Mouse (Mus musculus) kidney, adult 11 months (tissue): Measurements from ENCODE around the gene Mc1r.
"Not testable (repeated sequence)": the region's sequence is repeated elsewhere in the genome, so short reads cannot be mapped to it uniquely, and the experiment has no call there.

Experiments used
- DNase-seq: peaks from one replicate; pipeline ENCODE4 v3.0.0; 2022

The Mc1r gene

DNA sequence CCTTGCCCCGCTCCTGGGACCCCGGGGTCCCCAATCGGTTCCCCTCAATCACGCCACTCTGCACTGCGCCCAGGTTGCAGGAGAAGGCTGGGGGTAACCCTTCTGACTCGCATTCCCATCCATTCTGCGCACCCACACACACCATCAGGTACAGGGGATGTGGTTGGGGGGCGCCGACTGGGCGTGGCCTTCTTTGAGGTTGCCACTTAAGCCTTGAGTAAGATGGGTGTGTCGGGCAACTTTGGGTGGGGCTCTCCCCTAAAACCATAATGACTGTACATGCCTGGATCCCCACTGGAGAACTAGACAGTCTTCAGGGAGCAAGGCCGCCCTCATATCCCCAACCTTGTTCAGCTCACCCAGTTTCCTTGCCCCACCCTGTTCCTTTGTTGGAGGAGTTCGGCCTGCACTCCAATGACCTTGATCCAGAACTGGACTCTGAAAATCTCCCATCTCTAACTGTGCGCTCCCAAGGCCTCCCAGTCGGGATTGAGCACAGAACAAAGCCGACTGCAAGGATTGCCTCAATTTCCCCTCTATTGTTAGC, 4.9 kb downstream of the Mc1r start:
- no peak for DNase-seq

DNA sequence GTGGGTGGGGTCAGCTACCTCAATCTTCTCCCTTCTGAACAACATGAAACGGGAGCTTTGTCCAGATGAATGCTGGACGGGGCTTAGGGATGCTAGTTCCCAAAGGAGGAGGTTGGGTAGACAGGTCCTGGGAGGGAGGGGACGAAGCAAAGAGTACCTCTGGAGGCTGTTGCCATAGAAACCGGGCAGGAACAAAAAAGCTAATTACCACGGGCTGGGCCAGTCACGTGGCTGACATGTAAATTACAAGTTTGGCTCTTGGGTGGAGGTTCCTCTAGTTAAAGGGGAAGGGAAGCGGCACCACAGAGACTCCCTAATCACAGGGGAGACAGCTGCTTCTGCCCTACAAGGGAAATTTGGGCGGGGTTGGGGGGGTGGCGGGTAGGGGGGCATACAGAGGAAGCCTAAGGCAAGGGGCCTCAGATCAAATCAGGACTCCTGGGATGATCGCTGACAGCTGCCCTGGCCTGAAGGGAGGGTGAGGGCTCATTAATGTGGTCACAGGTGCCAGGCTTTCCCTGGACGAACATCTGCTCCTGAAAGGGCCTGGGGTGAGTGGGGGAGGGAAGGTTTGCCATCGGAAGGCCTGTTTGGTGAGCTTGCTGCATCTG, 5.8 kb downstream of the Mc1r start:
- no peak for DNase-seq

DNA sequence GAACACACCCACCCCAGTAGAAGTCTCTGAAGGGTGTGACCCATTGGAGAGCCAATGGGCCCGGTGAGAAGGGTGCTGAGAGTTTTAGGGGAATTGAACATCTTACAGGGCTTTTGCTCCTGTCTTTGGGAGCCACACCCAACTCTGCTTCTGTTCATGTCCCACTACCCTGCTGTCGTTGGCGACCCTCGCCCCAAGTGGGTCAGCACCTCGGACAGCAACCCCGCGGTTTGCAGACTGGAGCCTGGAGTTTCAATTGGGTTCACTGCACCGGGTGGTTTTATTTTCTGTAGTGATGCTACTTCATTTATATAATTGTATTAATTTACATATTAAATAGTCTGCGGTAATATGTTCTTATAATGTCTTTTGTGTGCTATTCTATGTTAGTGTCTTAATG, 7.3 kb downstream of the Mc1r start:
- DNase-seq = no peak

DNA sequence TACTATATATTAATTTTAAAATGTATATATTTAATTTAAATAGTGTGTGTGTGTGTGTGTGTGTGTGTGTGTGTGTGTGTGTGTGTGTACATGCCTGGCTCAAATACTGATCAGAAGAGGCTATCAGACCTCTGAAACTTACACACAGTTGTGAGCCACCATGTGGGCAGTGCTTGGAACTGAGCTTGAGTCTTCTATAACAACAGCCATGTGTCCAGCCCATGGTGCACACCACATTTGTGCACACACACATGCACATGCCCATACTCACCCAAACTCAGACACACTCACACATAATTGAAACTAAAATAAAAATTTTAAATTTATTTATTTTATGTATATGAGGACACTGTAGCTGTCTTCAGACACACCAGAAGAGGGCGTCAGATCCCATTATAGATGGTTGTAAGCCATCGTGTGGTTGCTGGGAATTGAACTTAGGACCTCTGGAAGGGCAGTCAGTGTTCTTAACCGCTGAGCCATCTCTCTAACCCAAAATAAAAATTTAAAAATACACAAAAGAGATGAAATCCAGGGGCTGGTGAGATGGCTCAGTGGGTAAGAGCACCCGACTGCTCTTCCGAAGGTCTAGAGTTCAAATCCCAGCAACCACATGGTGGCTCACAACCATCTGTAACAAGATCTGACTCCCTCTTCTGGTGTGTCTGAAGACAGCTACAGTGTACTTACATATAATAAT, 8.2 kb downstream of the Mc1r start:
- DNase-seq = not testable (repeated sequence)

DNA sequence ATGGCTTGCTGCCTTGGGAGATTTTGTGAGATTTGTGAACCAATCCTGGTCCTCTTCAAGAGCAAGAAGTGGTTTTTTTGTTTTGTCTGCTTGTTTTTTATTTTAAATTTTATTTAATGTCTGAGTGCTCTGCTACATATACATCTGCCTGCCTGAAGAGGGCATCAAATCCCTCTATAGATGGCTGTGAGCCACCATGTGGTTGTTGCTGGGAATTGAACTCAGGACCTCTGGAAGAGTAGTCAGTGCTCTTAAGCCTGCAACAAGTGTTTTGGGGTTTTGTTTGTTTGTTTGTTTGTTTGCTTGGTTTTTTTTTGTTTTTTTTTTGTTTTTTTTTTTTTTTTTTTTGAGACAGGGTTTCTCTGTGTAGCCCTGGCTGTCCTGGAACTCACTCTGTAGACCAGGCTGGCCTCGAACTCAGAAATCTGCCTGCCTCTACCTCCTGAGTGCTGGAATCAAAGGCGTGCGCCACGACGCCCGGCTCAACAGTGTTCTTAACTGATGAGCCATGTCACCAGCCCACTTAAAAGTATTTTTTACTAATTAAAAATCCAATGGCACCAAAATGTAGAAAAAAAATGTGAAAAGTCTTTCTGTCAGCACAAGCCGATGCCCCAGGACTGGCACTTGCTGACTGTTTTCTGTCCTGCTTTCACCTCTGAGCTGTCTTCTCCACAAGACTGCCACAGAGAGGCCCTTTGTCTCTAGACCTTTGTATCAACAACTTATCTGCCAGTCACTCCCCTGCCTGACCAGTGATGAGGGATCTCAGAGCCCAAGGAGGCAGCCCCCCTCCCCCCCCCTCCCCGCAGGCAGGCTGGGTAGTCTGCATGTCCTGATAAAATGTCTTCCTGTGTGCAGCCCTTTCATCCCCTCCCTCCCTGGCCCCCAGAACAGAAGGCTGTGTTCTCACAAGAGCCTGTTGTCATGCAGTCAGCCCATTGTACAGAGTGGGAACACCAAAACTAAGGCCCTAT, 9.3 kb downstream of the Mc1r start:
- DNase-seq = no peak

DNA sequence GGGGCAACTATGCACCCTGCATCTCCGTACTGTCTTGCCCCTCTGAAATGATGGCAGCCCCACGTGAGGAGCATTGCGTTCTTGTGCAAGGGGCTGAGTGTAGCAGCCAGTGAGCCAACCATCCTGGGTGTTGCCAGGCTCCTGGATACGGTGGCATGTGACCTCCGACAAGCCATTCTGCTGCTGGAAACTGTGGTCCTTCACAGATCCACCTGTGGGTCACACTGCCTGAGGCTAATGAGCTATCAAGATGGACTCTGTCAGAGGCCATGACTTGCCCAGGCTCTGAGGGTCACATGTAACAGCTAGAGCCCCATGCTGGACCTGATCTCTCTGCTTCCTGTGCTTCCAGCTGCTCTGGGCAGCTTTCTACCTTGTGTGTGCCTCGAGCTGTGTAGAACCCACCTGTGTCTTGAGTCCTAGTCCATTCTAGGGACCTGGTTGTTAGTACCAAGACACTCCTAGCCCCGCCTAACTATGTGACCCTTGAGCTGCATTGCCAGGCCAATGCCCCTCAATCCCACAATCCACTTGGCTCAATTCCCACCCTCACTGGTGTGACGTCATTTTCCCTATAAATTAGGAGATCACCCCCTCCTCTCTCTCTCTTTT, 10.1 kb downstream of the Mc1r start:
- DNase-seq = no peak

DNA sequence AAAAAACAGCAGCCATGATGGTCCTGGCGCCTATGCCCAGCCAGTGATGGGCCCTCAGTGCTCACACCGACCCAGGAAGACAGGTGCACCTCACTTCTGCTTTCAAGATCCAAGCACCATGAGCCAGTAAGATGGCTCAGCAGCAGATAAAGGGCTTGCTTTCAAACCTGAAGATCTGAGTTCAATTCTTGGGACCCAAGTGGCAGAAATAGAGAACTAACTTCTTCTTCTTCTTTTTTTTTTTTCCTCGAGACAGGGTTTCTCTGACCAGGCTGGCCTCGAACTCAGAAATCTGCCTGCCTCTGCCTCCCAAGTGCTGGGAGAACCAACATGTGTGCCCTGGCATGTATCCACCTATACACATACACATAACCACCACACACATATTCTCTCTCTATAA, 12.8 kb downstream of the Mc1r start:
- no peak for DNase-seq

DNA sequence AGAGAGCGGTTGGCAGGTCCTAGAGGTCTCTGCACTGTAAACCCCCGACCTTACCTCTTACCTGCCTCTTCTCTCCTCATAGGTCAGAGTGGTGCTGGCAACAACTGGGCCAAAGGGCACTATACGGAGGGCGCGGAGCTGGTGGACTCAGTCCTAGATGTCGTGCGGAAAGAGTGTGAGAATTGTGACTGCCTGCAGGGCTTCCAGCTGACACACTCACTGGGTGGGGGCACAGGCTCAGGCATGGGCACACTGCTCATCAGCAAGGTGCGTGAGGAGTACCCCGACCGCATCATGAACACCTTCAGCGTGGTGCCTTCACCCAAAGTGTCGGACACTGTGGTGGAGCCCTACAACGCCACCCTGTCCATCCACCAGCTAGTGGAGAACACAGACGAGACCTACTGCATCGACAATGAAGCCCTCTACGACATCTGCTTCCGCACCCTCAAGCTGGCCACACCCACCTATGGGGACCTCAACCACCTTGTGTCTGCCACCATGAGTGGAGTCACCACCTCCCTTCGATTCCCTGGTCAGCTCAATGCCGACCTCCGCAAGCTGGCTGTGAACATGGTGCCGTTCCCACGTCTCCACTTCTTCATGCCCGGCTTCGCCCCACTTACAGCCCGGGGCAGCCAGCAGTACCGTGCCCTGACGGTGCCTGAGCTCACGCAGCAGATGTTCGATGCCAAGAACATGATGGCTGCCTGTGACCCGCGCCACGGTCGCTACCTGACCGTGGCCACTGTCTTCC, 13.8 kb downstream of the Mc1r start:
- no peak for DNase-seq

DNA sequence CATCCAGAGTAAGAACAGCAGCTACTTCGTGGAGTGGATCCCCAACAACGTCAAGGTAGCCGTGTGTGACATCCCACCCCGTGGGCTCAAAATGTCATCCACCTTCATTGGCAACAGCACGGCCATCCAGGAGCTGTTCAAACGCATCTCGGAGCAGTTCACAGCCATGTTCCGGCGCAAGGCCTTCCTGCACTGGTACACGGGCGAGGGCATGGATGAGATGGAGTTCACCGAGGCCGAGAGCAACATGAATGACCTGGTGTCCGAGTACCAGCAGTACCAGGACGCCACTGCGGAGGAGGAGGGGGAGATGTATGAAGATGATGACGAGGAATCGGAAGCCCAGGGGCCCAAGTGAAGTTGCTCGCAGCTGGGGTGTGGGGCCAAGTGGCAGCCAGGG, 14.4 kb downstream of the Mc1r start:
- DNase-seq = no peak

DNA sequence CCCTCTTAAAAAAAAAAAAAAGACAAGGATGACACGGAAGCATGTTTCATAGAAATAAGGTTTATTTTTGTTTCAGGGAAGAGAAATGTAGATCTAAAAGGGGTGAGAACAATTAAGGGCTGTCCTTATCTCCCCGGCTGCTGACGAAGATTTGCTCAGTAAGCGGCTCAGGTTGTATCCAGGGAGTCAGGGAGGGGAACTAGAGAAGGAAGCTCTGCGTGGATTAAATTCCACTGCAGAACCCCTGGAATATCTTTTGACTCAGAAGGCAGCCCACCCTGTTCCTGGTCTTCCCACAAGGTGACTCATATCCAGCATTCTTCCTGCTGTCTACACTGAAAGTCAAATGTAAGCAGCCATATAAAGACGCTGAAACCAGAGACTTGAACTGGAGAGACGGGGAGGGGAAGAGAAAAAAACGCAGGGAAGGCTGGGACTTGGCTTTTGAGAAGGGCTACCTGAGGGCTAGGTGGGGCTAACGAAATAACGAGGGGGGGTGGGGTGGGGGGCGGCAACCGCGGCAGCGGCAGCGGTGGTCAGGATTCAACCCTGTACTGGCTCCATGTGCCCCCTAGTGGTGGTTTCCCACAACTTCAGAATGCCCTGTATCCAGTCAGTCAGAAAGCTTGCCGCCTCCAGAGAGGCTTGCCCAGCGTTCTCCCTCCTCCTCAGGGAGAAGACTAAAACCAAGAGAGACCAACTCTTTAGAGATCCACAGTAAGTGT, 15.3 kb downstream of the Mc1r start:
- DNase-seq = peak; percentile 70

DNA sequence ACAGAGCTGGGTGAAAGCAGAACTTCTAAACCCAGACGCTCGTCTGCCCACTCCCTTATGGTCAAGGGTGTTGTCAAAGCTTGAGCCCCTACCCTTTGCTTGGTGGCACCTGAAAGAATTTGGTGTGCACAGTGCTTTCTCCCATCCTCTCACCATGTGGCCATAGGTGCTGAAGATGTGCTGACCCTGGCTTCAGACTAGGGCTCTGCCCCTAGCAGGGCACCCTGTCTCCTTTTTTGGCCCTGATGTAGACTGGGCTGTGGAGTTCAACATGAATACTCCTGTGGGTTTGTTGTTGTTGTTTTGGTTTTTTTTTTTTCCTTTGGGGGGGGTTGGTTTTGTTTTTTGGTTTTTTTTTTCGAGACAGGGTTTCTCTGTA, 15.9 kb downstream of the Mc1r start:
- DNase-seq = no peak

DNA sequence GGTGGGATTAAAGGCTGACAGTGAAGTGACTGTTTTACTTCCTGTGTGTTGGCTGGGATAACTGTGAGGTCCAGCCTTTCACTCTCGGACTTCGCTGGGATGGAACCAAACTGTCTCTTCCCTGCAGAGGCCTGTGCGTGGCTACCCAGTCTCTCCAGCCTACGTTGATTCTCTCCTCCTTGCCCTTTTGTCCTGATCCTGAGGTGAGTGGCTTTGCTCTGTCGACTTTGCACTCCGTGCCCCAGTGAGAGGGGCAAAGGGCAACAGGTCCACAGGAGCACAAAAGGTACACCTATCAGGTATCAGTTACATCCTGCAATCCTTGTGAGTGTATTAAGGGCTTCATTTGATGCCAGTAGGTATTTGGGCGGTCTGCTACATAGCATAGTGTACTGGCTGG, 16.5 kb downstream of the Mc1r start, which contains the start of gene Def8:
Gene Def8, plus strand, starts transcription at position 87 of the 400 bp plus-strand sequence.
- peak; percentile 64 for DNase-seq

DNA sequence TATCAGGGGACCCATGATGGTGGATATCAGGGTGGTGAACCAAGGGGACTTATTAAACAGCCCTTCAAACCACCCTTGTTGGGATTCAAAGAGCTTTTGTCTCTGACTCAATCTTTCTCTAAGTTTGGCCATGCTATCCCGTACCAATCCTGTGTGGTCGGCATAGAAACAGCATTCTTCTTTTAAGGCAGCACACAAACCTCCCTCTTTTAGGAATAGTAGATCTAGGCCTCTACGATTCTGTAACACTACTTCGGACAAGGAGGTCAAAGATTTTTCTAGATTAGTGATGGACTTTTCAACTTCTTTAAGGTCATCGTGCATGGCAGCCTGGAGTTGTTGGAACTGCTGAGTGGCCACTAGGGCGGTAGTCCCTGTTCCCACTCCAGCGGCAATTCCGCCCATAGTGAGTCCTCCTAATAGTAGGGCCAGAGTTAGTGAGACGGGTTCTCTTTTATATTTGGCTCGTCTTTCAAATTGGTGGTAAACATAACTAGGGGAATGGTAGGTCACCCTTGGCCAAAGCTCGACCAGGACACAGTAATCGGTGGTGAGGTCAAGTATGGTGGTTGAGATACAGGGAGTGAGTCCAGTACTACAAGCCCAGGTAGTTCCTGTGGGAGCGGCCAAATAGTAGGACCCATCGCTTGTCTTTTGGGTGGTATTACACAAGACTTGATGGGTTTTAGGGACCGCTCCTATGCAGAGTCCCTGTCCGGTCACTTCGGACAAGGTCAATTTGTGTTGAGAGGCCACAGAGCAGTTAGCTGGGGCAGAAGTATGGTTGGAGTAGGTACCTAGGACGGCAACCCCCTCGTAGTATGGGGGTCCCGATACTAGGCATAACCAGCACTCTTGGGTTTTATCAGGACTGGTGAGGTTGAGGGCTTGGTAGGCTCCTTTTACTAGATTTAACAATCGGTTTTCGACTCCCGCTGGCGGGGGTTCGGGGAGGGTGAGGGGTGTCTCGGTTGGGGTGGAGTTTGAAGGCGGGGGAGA, 19.9 kb downstream of the Mc1r start:
- DNase-seq = no peak

DNA sequence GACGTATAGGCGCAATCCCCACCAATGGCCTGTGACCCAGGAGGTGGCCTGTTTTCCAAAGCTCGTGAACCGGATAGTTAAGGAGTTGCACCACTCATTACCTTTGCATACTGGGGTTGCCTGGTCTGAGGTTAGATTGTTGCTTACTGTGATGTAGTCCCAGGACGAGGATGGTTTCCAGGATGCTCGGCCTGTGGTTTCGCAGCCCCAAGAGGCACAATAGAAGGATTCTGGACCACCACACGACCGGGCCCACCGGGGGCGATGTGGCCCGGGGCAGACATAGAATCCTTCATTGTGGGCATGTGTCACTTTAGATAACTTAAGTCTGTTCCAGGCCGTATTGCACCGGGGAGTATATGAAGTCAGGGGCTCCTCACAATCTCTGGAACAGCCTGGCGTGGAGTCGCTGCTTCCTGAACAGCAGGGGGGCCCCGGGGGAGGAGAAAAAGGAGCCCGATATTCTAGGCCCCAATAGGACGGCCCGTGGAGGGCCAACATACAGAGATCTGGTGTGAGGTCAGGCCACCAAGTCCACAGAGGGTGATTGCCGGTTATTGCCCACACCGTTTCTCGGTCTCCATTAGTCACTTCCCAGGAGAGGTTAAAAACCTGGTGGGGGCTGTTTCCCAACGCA, 20.9 kb downstream of the Mc1r start:
- no peak for DNase-seq

DNA sequence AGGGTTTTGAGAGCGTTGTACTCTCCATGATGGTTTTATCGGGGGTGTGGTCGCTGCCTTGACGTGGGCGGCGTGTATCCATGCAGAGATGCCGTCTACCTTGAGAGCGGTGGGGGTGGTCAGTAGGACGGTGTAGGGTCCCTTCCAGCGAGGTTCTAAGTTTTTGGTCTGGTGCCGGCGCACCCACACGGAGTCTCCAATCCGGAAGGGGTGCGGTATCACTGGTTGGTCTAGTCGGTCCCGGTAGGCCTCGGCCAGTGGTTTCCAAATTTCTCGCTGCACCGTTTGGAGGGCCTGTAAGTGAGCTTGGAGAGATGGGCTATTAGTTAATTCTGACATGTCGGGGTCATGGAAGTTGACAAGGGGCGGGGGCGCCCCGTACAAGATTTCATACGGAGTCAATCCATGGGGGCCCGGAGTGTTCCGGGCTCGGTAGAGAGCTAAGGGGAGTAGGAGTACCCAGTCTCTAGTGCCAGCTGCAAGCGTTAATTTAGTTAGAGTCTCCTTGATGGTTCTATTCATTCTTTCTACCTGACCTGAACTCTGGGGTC, 21.5 kb downstream of the Mc1r start:
- no peak for DNase-seq

DNA sequence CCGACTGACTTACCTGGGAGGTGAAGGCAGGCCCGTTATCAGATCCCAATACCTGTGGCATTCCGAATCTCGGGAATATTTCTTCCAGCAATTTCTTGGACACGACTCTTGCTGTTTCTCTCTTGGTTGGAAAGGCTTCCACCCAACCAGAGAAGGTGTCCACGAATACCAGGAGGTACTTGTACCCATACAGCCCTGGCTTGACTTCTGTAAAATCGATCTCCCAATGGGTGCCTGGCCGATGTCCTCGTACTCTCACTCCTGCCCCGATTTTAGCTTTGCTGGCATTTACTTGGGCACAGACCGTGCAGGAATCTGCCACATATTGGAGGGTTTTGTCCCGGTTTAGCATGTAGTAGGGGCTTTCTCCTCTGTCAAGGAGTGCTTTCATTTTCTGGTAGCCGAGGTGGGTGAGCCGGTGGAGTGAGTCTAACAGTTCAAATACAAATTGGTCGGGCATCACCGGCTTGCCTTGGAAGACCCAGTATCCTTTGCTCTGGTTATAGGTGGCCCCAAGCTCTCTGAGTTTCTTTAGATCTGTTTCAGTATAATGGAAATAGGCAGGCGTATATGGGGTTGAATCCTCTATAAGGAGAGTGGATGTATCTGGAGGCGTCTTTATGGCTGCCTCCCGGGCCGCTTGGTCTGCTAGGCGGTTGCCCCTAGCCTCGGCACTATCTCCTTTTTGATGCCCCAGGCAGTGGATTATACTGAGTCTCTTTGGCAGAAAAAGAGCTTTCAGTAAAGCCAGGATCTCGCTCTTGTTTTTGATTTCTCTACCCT, 22.2 kb downstream of the Mc1r start:
- DNase-seq = no peak

DNA sequence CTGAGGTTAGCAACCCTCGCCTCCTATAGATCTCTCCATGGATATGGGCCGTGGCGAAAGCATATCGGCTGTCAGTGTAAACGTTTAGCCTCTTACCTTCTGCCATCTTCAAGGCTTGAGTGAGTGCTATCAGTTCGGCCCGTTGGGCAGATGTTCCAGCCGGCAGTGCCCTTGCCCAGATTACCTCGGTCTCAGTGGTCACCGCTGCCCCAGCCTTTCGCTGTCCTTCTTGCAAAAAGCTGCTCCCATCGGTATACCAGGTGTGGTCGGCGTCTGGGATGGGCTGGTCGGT, 22.8 kb downstream of the Mc1r start:
- not testable (repeated sequence) for DNase-seq

DNA sequence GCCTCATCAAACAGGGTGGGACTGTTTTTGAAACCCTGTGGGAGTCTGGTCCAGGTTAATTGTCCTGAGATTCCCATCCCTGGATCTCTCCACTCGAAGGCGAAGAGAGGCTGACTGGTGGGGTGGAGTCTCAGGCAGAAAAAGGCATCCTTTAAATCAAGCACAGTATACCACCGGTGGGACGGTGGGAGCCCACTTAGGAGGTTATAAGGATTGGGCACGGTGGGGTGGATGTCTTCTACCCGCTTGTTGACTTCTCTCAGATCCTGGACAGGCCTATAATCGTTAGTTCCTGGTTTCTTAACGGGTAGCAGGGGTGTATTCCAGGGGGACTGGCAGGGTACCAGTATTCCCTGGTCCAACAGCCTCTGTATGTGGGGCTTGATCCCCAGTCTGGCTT, 24.0 kb downstream of the Mc1r start:
- DNase-seq = not testable (repeated sequence)
